Mouse (Mus musculus) liver, adult 2 months (tissue): Measurements from ENCODE around the gene Tgm2.

ENCODE experiments used
- CTCF ChIP-seq: fragments of 200-500 bp; IDR thresholded peaks from 2 replicates; pipeline ENCODE4 v1.5.1; 2011; ENCODE audit warnings: low read depth, low read length, control low read depth
- POLR2A ChIP-seq: fragments of 200-500 bp; IDR thresholded peaks from 2 replicates; pipeline ENCODE4 v1.6.1; 2011; ENCODE audit warnings: low read length, control low read depth; ENCODE audit not compliant: insufficient read depth; ENCODE audit errors: extremely low read depth

- TF ChIP-seq CTCF (no peak), POLR2A (no peak)
Measured at GRCm38 (mm10) chr2:158130391-158130986, 15.7 kb downstream of the Tgm2 start.
